Mouse (Mus musculus): ENCODE results near the gene Acot9. TPM values are rescaled to one million over a fixed set of nuclear protein-coding genes. Genes with fewer than 3 reads are reported as not detected.

Acot9 gene
- polyA plus RNA-seq (2014; fragmentation: Nextera tagmentation; extraction: Ambion mirVana), result 33.1 and 42.0 TPM in 2 replicates

DNA sequence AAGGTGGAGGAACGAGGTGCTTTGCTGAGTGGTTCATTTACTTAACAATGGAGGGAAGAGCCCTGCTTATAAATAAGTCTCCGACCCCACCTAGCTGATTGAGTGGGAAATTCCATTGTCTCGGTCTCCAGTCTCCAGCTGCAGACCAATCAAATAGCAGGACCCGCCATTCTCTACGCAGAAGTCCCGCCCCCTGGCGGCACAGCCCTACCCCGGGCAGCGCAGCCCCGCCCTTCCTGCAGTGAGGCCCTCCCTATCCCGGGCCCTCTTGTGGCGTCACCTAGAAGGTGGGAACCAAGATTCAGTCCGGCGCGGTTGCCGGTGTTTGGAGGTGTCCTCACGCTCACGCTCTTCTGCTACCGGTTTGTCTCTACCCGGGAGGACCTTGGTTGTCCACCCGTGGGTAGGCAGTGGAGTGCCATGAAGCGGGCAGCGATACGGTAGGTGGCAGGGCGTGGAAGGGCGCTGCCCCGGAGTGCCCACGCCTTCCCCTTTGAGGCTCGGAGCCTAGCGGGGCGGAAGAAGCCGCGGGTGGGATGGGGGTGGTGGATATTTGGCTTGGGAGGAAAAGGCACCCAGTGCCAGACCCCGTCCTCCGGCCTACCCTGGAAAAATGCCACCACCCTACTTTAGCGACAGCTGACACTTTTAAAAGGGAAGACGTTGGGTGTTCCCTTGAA lies at the start of gene Acot9:
Acot9 (plus strand) TSS at position 209 of the 680 bp plus-strand sequence.
- no peaks in the 10 kb centered on the region for H3K9me3 ChIP-seq (replicated peaks; ENCODE audit: control insufficient read depth, low read length)
- H3K36me3 ChIP-seq (ENCODE audit: control insufficient read depth, insufficient read depth, low read length), result no peaks in the 10 kb centered on the region
- 17% methylated on average over 37 of the region's 37 CpGs for WGBS (ENCODE audit: insufficient replicate concordance)
- H3K27ac ChIP-seq (ENCODE audit: low read depth, low read length), result no peak within 1 kb of the TSS
- ATAC-seq (replicated peaks; ENCODE audit: insufficient number of reproducible peaks, low FRiP score, low TSS enrichment), result peak; percentile 99
- H3K4me1 ChIP-seq (ENCODE audit: control insufficient read depth, insufficient read depth, low read length), result no peaks in the 10 kb centered on the region
- peak within 1 kb of the TSS; percentile 60 for H3K4me2 ChIP-seq
- peak within 1 kb of the TSS; percentile 61 for H3K4me3 ChIP-seq (ENCODE audit: low read depth, low read length)
- no peaks in the 10 kb centered on the region for H3K27me3 ChIP-seq (ENCODE audit: control insufficient read depth, insufficient read depth, low read length)
- peak within 1 kb of the TSS; percentile 72; the same call in 1 of the 2 replicates for H3K9ac ChIP-seq (ENCODE audit: low read depth, low read length)

- no peak overlapping the region for H3K4me3 ChIP-seq (ENCODE audit: low read depth, low read length)
- H3K27me3 ChIP-seq (ENCODE audit: control insufficient read depth, insufficient read depth, low read length), result no peaks in the 10 kb centered on the region
- 76% methylated on average over 5 of the region's 5 CpGs for WGBS (ENCODE audit: insufficient replicate concordance)
- no peaks in the 10 kb centered on the region for H3K9me3 ChIP-seq (replicated peaks; ENCODE audit: control insufficient read depth, low read length)
- ATAC-seq (replicated peaks; ENCODE audit: insufficient number of reproducible peaks, low FRiP score, low TSS enrichment), result no peak
- no peaks in the 10 kb centered on the region for H3K4me1 ChIP-seq (ENCODE audit: control insufficient read depth, insufficient read depth, low read length)
- H3K36me3 ChIP-seq (ENCODE audit: control insufficient read depth, insufficient read depth, low read length), result no peaks in the 10 kb centered on the region
- no peak overlapping the region for H3K4me2 ChIP-seq
- no peak overlapping the region for H3K27ac ChIP-seq (ENCODE audit: low read depth, low read length)
- H3K9ac ChIP-seq (ENCODE audit: low read depth, low read length), result no peak overlapping the region
Measured at GRCm38 (mm10) chrX:155214291-155215136, 47.7 kb upstream of the Acot9 start.

GRCm38 (mm10) chrX:155215501-155216248 lies 46.6 kb upstream of the Acot9 start:
- peak; percentile 77 for ATAC-seq (replicated peaks; ENCODE audit: insufficient number of reproducible peaks, low FRiP score, low TSS enrichment)
- H3K27me3 ChIP-seq (ENCODE audit: control insufficient read depth, insufficient read depth, low read length), result no peaks in the 10 kb centered on the region
- H3K4me3 ChIP-seq (ENCODE audit: low read depth, low read length), result peak overlapping the region; percentile 56
- H3K9ac ChIP-seq (ENCODE audit: low read depth, low read length), result peak overlapping the region; percentile 59
- H3K27ac ChIP-seq (ENCODE audit: low read depth, low read length), result 0 out of 2 replicates have a peak overlapping the region, but pooled peaks have one; percentile 46
- no peaks in the 10 kb centered on the region for H3K9me3 ChIP-seq (replicated peaks; ENCODE audit: control insufficient read depth, low read length)
- H3K4me2 ChIP-seq, result peak overlapping the region; percentile 62
- 26% methylated on average over 23 of the region's 24 CpGs for WGBS (ENCODE audit: insufficient replicate concordance)
- H3K36me3 ChIP-seq (ENCODE audit: control insufficient read depth, insufficient read depth, low read length), result no peaks in the 10 kb centered on the region
- H3K4me1 ChIP-seq (ENCODE audit: control insufficient read depth, insufficient read depth, low read length), result no peaks in the 10 kb centered on the region

GRCm38 (mm10) chrX:155216271-155216670 lies 46.0 kb upstream of the Acot9 start, which contains the start of gene Sat1:
Gene Sat1, minus strand, starts transcription at chrX:155216449.
- peak within 1 kb of the TSS; percentile 59 for H3K9ac ChIP-seq (ENCODE audit: low read depth, low read length)
- H3K27me3 ChIP-seq (ENCODE audit: control insufficient read depth, insufficient read depth, low read length), result no peaks in the 10 kb centered on the region
- H3K4me1 ChIP-seq (ENCODE audit: control insufficient read depth, insufficient read depth, low read length), result no peaks in the 10 kb centered on the region
- no peaks in the 10 kb centered on the region for H3K9me3 ChIP-seq (replicated peaks; ENCODE audit: control insufficient read depth, low read length)
- peak within 1 kb of the TSS; percentile 62 for H3K4me2 ChIP-seq
- peak within 1 kb of the TSS; percentile 56 for H3K4me3 ChIP-seq (ENCODE audit: low read depth, low read length)
- peak; percentile 96 for ATAC-seq (replicated peaks; ENCODE audit: insufficient number of reproducible peaks, low FRiP score, low TSS enrichment)
- no peaks in the 10 kb centered on the region for H3K36me3 ChIP-seq (ENCODE audit: control insufficient read depth, insufficient read depth, low read length)
- H3K27ac ChIP-seq (ENCODE audit: low read depth, low read length), result 0 out of 2 replicates have a peak within 1 kb of the TSS, but pooled peaks have one; percentile 46
- WGBS (ENCODE audit: insufficient replicate concordance), result 15% methylated on average over 26 of the region's 26 CpGs

GRCm38 (mm10) chrX:155218277-155218676 lies 44.0 kb upstream of the Acot9 start:
- Histone ChIP-seq H3K27me3 (ENCODE audit: control insufficient read depth, insufficient read depth, low read length) (no peaks in the 10 kb centered on the region), H3K9ac (ENCODE audit: low read depth, low read length) (no peak overlapping the region), H3K4me2 (no peak overlapping the region), H3K27ac (ENCODE audit: low read depth, low read length) (no peak overlapping the region), H3K4me1 (ENCODE audit: control insufficient read depth, insufficient read depth, low read length) (no peaks in the 10 kb centered on the region), H3K9me3 (replicated peaks; ENCODE audit: control insufficient read depth, low read length) (no peaks in the 10 kb centered on the region), H3K36me3 (ENCODE audit: control insufficient read depth, insufficient read depth, low read length) (no peaks in the 10 kb centered on the region), H3K4me3 (ENCODE audit: low read depth, low read length) (no peak overlapping the region)
- no peak for ATAC-seq (replicated peaks; ENCODE audit: insufficient number of reproducible peaks, low FRiP score, low TSS enrichment)
- 59% methylated on average over 2 of the region's 2 CpGs for WGBS (ENCODE audit: insufficient replicate concordance)

GRCm38 (mm10) chrX:155256856-155257255 lies 5.4 kb upstream of the Acot9 start:
- Histone ChIP-seq H3K36me3 (ENCODE audit: control insufficient read depth, insufficient read depth, low read length) (no peaks in the 10 kb centered on the region), H3K27ac (ENCODE audit: low read depth, low read length) (no peak overlapping the region), H3K4me3 (ENCODE audit: low read depth, low read length) (no peak overlapping the region), H3K9me3 (replicated peaks; ENCODE audit: control insufficient read depth, low read length) (no peaks in the 10 kb centered on the region), H3K4me1 (ENCODE audit: control insufficient read depth, insufficient read depth, low read length) (no peaks in the 10 kb centered on the region), H3K27me3 (ENCODE audit: control insufficient read depth, insufficient read depth, low read length) (no peaks in the 10 kb centered on the region), H3K4me2 (no peak overlapping the region), H3K9ac (ENCODE audit: low read depth, low read length) (no peak overlapping the region)
- ATAC-seq (replicated peaks; ENCODE audit: insufficient number of reproducible peaks, low FRiP score, low TSS enrichment), result no peak

- H3K27me3 ChIP-seq (ENCODE audit: control insufficient read depth, insufficient read depth, low read length), result no peaks in the 10 kb centered on the region
- ATAC-seq (replicated peaks; ENCODE audit: insufficient number of reproducible peaks, low FRiP score, low TSS enrichment), result no peak
- H3K4me2 ChIP-seq, result peak overlapping the region; percentile 60
- WGBS (ENCODE audit: insufficient replicate concordance), result 32% methylated on average over 1 of the region's 1 CpGs
- H3K9me3 ChIP-seq (replicated peaks; ENCODE audit: control insufficient read depth, low read length), result no peaks in the 10 kb centered on the region
- H3K9ac ChIP-seq (ENCODE audit: low read depth, low read length), result peak overlapping the region; percentile 72; the same call in 1 of the 2 replicates
- H3K4me3 ChIP-seq (ENCODE audit: low read depth, low read length), result peak overlapping the region; percentile 61
- H3K27ac ChIP-seq (ENCODE audit: low read depth, low read length), result no peak overlapping the region
- H3K4me1 ChIP-seq (ENCODE audit: control insufficient read depth, insufficient read depth, low read length), result no peaks in the 10 kb centered on the region
- H3K36me3 ChIP-seq (ENCODE audit: control insufficient read depth, insufficient read depth, low read length), result no peaks in the 10 kb centered on the region
Measured at GRCm38 (mm10) chrX:155262915-155263252, 641 bp downstream of the Acot9 start.

GRCm38 (mm10) chrX:155278483-155278882 lies 16.2 kb downstream of the Acot9 start:
- H3K9me3 ChIP-seq (replicated peaks; ENCODE audit: control insufficient read depth, low read length), result no peaks in the 10 kb centered on the region
- ATAC-seq (replicated peaks; ENCODE audit: insufficient number of reproducible peaks, low FRiP score, low TSS enrichment), result no peak
- H3K27ac ChIP-seq (ENCODE audit: low read depth, low read length), result no peak overlapping the region
- H3K27me3 ChIP-seq (ENCODE audit: control insufficient read depth, insufficient read depth, low read length), result no peaks in the 10 kb centered on the region
- H3K36me3 ChIP-seq (ENCODE audit: control insufficient read depth, insufficient read depth, low read length), result no peaks in the 10 kb centered on the region
- no peak overlapping the region for H3K9ac ChIP-seq (ENCODE audit: low read depth, low read length)
- H3K4me1 ChIP-seq (ENCODE audit: control insufficient read depth, insufficient read depth, low read length), result no peaks in the 10 kb centered on the region
- WGBS (ENCODE audit: insufficient replicate concordance), result 75% methylated on average over 4 of the region's 4 CpGs
- H3K4me3 ChIP-seq (ENCODE audit: low read depth, low read length), result no peak overlapping the region
- H3K4me2 ChIP-seq, result no peak overlapping the region
